10 mouse cellular contexts compared by ENCODE assay signal in genomic region chr7:99966011-99966721, GRCm38 (mm10). TPM values are rescaled to one million over a fixed set of nuclear protein-coding genes. Genes with fewer than 3 reads are reported as not detected.
DNase-seq lines count a peak whose midpoint lies in the region; ATAC-seq and TF ChIP-seq lines count a peak whose summit lies in the region.
"Had no signal": no experiment of that assay in that cellular context is flagged by ENCODE, and none has a peak within 500 bp of the region (broad histone marks: within the 10 kb centered on the region; RNA-seq: fewer than 3 reads in every experiment).

No protein-coding gene starts in this region.

- H3K4me3 ChIP-seq in intestine, embryonic 14.5 days (ENCODE audit: low read depth, low read length) = no peak overlapping the region
- no peak overlapping the region for H3K4me3 ChIP-seq in intestine, postnatal 0 days (ENCODE audit: low read depth, low read length)
- no peak overlapping the region for H3K4me3 ChIP-seq in embryonic facial prominence, embryonic 12.5 days
- H3K4me3 ChIP-seq in hindbrain, embryonic 13.5 days = no peak overlapping the region
- no peak overlapping the region for H3K4me3 ChIP-seq in myocyte

- peak; percentile 51 for DNase-seq in intestine, embryonic 14.5 days (ENCODE audit: low spot score)
- no peak for DNase-seq in layer of hippocampus, adult 18-20 months (ENCODE audit: low spot score in 2 of 2)
- DNase-seq in layer of hippocampus, postnatal 10 days (ENCODE audit: low spot score in 2 of 2) = no peak
- no peak for DNase-seq in adrenal gland, postnatal 25 days
- DNase-seq: thymus, postnatal 4 days had no signal

- H3K4me2 ChIP-seq in intestine, embryonic 14.5 days (ENCODE audit: low read length) = peak overlapping the region; percentile 34
- no peak overlapping the region for H3K4me2 ChIP-seq in intestine, postnatal 0 days (replicated peaks; ENCODE audit: low read depth)
- no peak overlapping the region for H3K4me2 ChIP-seq in embryonic facial prominence, embryonic 12.5 days (replicated peaks)
- no peak overlapping the region for H3K4me2 ChIP-seq in hindbrain, embryonic 13.5 days
- H3K4me2 ChIP-seq in myocyte (ENCODE audit: low read depth) = peak overlapping the region; percentile 48

- no peak overlapping the region for H3ac ChIP-seq in myocyte (ENCODE audit: control insufficient read depth, insufficient read length)

- ATAC-seq in intestine, embryonic 14.5 days (replicated peaks; ENCODE audit: low FRiP score, low TSS enrichment, low read depth) = no peak
- no peak for ATAC-seq in intestine, postnatal 0 days
- ATAC-seq in embryonic facial prominence, embryonic 12.5 days (ENCODE audit: insufficient number of reproducible peaks, insufficient read depth, low FRiP score, low TSS enrichment) = no peak
- peak; percentile 30; the same call in 1 of the 2 replicates for ATAC-seq in hindbrain, embryonic 13.5 days (ENCODE audit: low FRiP score)

- TF ChIP-seq POLR2A in myocyte (IDR thresholded peaks at IDR 0.05; ENCODE audit: insufficient read length, low read depth) = no peak

- no peak overlapping the region for H3K9ac ChIP-seq in intestine, embryonic 14.5 days (ENCODE audit: low read length)
- no peak overlapping the region for H3K9ac ChIP-seq in intestine, postnatal 0 days (ENCODE audit: low read depth, low read length)
- H3K9ac ChIP-seq in embryonic facial prominence, embryonic 12.5 days = no peak overlapping the region
- H3K9ac ChIP-seq in hindbrain, embryonic 13.5 days = peak overlapping the region; percentile 49; the same call in 1 of the 2 replicates

- no peaks in the 10 kb centered on the region for H3K36me3 ChIP-seq in intestine, embryonic 14.5 days (ENCODE audit: control insufficient read depth, insufficient read depth, low read length)
- H3K36me3 ChIP-seq in intestine, postnatal 0 days (ENCODE audit: control insufficient read depth, insufficient read depth) = no peaks in the 10 kb centered on the region
- H3K36me3 ChIP-seq in embryonic facial prominence, embryonic 12.5 days = no peaks in the 10 kb centered on the region
- no peaks in the 10 kb centered on the region for H3K36me3 ChIP-seq in hindbrain, embryonic 13.5 days
- no peaks in the 10 kb centered on the region for H3K36me3 ChIP-seq in myocyte (ENCODE audit: control insufficient read depth, insufficient read depth)

- peaks cover 29% of the 10 kb centered on the region for H3K4me1 ChIP-seq in intestine, embryonic 14.5 days (replicated peaks; ENCODE audit: control insufficient read depth, insufficient read depth, low read length)
- H3K4me1 ChIP-seq in intestine, postnatal 0 days (replicated peaks; ENCODE audit: control insufficient read depth, insufficient read depth, low read length) = no peaks in the 10 kb centered on the region
- peaks cover 29% of the 10 kb centered on the region for H3K4me1 ChIP-seq in embryonic facial prominence, embryonic 12.5 days
- H3K4me1 ChIP-seq in hindbrain, embryonic 13.5 days (replicated peaks) = peaks cover 66% of the 10 kb centered on the region

- no peak for TF ChIP-seq CTCF in intestine, postnatal 0 days (IDR thresholded peaks at IDR 0.05; ENCODE audit: low read depth)

- peak overlapping the region; percentile 82 for H3K27ac ChIP-seq in intestine, embryonic 14.5 days (ENCODE audit: low read depth)
- H3K27ac ChIP-seq in intestine, postnatal 0 days (ENCODE audit: low read depth, low read length) = no peak overlapping the region
- peak overlapping the region; percentile 17; the same call in 1 of the 2 replicates for H3K27ac ChIP-seq in embryonic facial prominence, embryonic 12.5 days
- peak overlapping the region; percentile 92 for H3K27ac ChIP-seq in hindbrain, embryonic 13.5 days

- no peaks in the 10 kb centered on the region for H3K9me3 ChIP-seq in intestine, embryonic 14.5 days (ENCODE audit: control insufficient read depth, low read length)
- no peaks in the 10 kb centered on the region for H3K9me3 ChIP-seq in intestine, postnatal 0 days (ENCODE audit: control insufficient read depth)
- H3K9me3 ChIP-seq in embryonic facial prominence, embryonic 12.5 days = no peaks in the 10 kb centered on the region
- H3K9me3 ChIP-seq in hindbrain, embryonic 13.5 days = no peaks in the 10 kb centered on the region

- H3K79me2 ChIP-seq in myocyte (ENCODE audit: control insufficient read depth, insufficient read depth) = peaks cover 56% of the 10 kb centered on the region

- 48% methylated on average over 9 of the region's 9 CpGs for WGBS in intestine, embryonic 14.5 days
- 60% methylated on average over 9 of the region's 9 CpGs for WGBS in intestine, postnatal 0 days
- 56% methylated on average over 9 of the region's 9 CpGs for WGBS in embryonic facial prominence, embryonic 12.5 days
- WGBS in hindbrain, embryonic 13.5 days = 34% methylated on average over 9 of the region's 9 CpGs

- no peaks in the 10 kb centered on the region for H3K27me3 ChIP-seq in intestine, embryonic 14.5 days (replicated peaks; ENCODE audit: control insufficient read depth, insufficient read depth, low read length)
- H3K27me3 ChIP-seq in intestine, postnatal 0 days (replicated peaks; ENCODE audit: control insufficient read depth, insufficient read depth, low read length) = no peaks in the 10 kb centered on the region
- no peaks in the 10 kb centered on the region for H3K27me3 ChIP-seq in embryonic facial prominence, embryonic 12.5 days
- H3K27me3 ChIP-seq in hindbrain, embryonic 13.5 days = no peaks in the 10 kb centered on the region
- no peaks in the 10 kb centered on the region for H3K27me3 ChIP-seq in myocyte (ENCODE audit: control insufficient read depth, insufficient read depth, insufficient read length)

TF ChIP-seq in myocyte, 11 proteins besides CTCF, POLR2A, EP300 and RAD21:
- TF ChIP-seq MYOD1 (IDR thresholded peaks at IDR 0.05; ENCODE audit: control insufficient read depth in 1 of 3, insufficient read length in 2 of 3, low read depth in 2 of 3) = no peak
- no peak for TF ChIP-seq POLR2AphosphoS2 (IDR thresholded peaks at IDR 0.05; ENCODE audit: insufficient read length, low read depth)
- TF ChIP-seq MAX (IDR thresholded peaks at IDR 0.05; ENCODE audit: low read depth) = no peak
- no peak for TF ChIP-seq REST (IDR thresholded peaks at IDR 0.05; ENCODE audit: insufficient read depth, insufficient read length)
- no peak for TF ChIP-seq SRF (IDR thresholded peaks at IDR 0.05; ENCODE audit: control insufficient read depth, insufficient read length, low read depth)
- TF ChIP-seq MYOG (IDR thresholded peaks at IDR 0.05; ENCODE audit: control insufficient read depth in 1 of 3, insufficient read depth in 1 of 3, insufficient read length in 2 of 3, low read depth in 2 of 3) = no peak
- TF ChIP-seq TCF3 (IDR thresholded peaks at IDR 0.05; ENCODE audit: insufficient read length, low read depth) = no peak
- no peak for TF ChIP-seq E2F4 (IDR thresholded peaks at IDR 0.05; ENCODE audit: insufficient read depth)
- no peak for TF ChIP-seq USF1 (IDR thresholded peaks at IDR 0.05; ENCODE audit: low read depth)
- TF ChIP-seq CEBPB (IDR thresholded peaks at IDR 0.05; ENCODE audit: insufficient read depth, poor library complexity, severe bottlenecking) = no peak
- no peak for TF ChIP-seq TCF12 (IDR thresholded peaks at IDR 0.05; ENCODE audit: insufficient read depth, poor library complexity, severe bottlenecking)
TF ChIP-seq in myocyte: peak in this region for 0.

RNA-seq across cellular contexts. Expression of gene Rnf169, which starts 14.1 kb away (rescaled TPM):
- polyA plus RNA-seq in intestine, embryonic 14.5 days (2014; fragmentation: Nextera tagmentation; extraction: Ambion mirVana) = 5.8 and 6.7 TPM in 2 replicates
- 1.9 and 2.1 TPM in 2 replicates for polyA plus RNA-seq in intestine, postnatal 0 days (2015; fragmentation: Nextera tagmentation; extraction: Ambion mirVana)
- 7.6 and 8.1 TPM in 2 replicates for polyA plus RNA-seq in embryonic facial prominence, embryonic 12.5 days (2016; fragmentation: Nextera tagmentation; extraction: Ambion mirVana)
- 4.1 and 4.5 TPM in 2 replicates for polyA plus RNA-seq in hindbrain, embryonic 13.5 days (2015; fragmentation: Nextera tagmentation; extraction: Ambion mirVana)
- 3.0 TPM for polyA plus RNA-seq in myocyte (2012; fragmentation: generic; extraction: Trizol)
- 10 to 100 TPM; 26.6 to 28.4 TPM for total RNA-seq in layer of hippocampus, adult 18-20 months (2021)
- total RNA-seq in layer of hippocampus, postnatal 10 days (2021) = 10 to 100 TPM; 19.6 to 25.6 TPM
- 16.8 and 19.8 TPM in 2 replicates for total RNA-seq in adrenal gland, postnatal 25 days (2021)

RNA-seq across cellular contexts. Expression of gene Chrdl2, which starts 39.8 kb away (rescaled TPM):
- polyA plus RNA-seq in intestine, embryonic 14.5 days (2014; fragmentation: Nextera tagmentation; extraction: Ambion mirVana) = 1.1 and 1.4 TPM in 2 replicates
- 1.0 and 1.2 TPM in 2 replicates for polyA plus RNA-seq in intestine, postnatal 0 days (2015; fragmentation: Nextera tagmentation; extraction: Ambion mirVana)
- polyA plus RNA-seq in embryonic facial prominence, embryonic 12.5 days (2016; fragmentation: Nextera tagmentation; extraction: Ambion mirVana) = 1.2 and 1.7 TPM in 2 replicates
- polyA plus RNA-seq in hindbrain, embryonic 13.5 days (2015; fragmentation: Nextera tagmentation; extraction: Ambion mirVana) = 0.27 and 0.42 TPM in 2 replicates
- polyA plus RNA-seq in myocyte (2012; fragmentation: generic; extraction: Trizol) = not detected
- not detected for total RNA-seq in layer of hippocampus, adult 18-20 months (2021)
- under 1 TPM; 0.21 to 0.22 TPM for total RNA-seq in layer of hippocampus, postnatal 10 days (2021)
- total RNA-seq in adrenal gland, postnatal 25 days (2021) = not detected in 2 replicates
- total RNA-seq: adrenal gland, postnatal 36 days had no signal

Comparison
In these comparisons a context has a peak if more than half of its experiments do, and no peak if none do; other contexts are left out.
1. H3K4me2 ChIP-seq: peak in intestine, embryonic 14.5 days (single experiment) and myocyte (single experiment); none in intestine, postnatal 0 days (single experiment), embryonic facial prominence, embryonic 12.5 days (single experiment) and hindbrain, embryonic 13.5 days (single experiment).